Mouse (Mus musculus) C2C12 (cell line): ENCODE measurements around the gene Draxin.

Source experiments
- CTCF ChIP-seq: IDR thresholded peaks from one replicate; pipeline ENCODE4 v1.5.1; 2011; ENCODE audit not compliant: control insufficient read depth, insufficient read depth, insufficient read length
- USF1 ChIP-seq: IDR thresholded peaks from one replicate; pipeline ENCODE4 v1.6.1; 2011; ENCODE audit warnings: low read depth, mild to moderate bottlenecking, control low read depth, moderate library complexity

- no peak for TF ChIP-seq CTCF
- no peak for TF ChIP-seq USF1
Observed at GRCm38 (mm10) chr4:148154982-148155381, 24.5 kb upstream of the Draxin start.
